Mouse (Mus musculus) testis, adult 2 months (tissue): ENCODE data around the gene Extl1. TPM values are rescaled to one million over a fixed set of nuclear protein-coding genes. Genes with fewer than 3 reads are reported as not detected.

Experiments
- H3K27ac ChIP-seq: fragments of 200-500 bp; 2 replicates; pipeline ENCODE4 v1.5.1; 2012; ENCODE audit warnings: low read depth, low read length; ENCODE audit not compliant: control insufficient read depth, insufficient read depth
- H3K27me3 ChIP-seq: fragments of 200-500 bp; 2 replicates; pipeline ENCODE4 v1.6.1; 2012; ENCODE audit warnings: mild to moderate bottlenecking, low read length, moderate library complexity; ENCODE audit not compliant: control insufficient read depth, insufficient read depth
- H3K36me3 ChIP-seq: fragments of 200-500 bp; 2 replicates; pipeline ENCODE4 v1.6.1; 2012; ENCODE audit warnings: mild to moderate bottlenecking, low read length; ENCODE audit not compliant: control insufficient read depth, insufficient read depth
- H3K4me1 ChIP-seq: fragments of 200-500 bp; 2 replicates; pipeline ENCODE4 v1.6.1; 2012; ENCODE audit warnings: low read length; ENCODE audit not compliant: control insufficient read depth, insufficient read depth
- H3K4me3 ChIP-seq: fragments of 200-500 bp; 2 replicates; pipeline ENCODE4 v1.5.1; 2012; ENCODE audit warnings: low read depth, mild to moderate bottlenecking, low read length, moderate library complexity, mixed read lengths; ENCODE audit not compliant: control insufficient read depth
- CTCF ChIP-seq: fragments of 200-500 bp; IDR thresholded peaks from 2 replicates; pipeline ENCODE4 v1.5.1; 2012; ENCODE audit warnings: low read depth, mild to moderate bottlenecking, inconsistent platforms, low read length, moderate library complexity; ENCODE audit not compliant: control insufficient read depth, insufficient read depth, insufficient replicate concordance
- POLR2A ChIP-seq: fragments of 200-500 bp; IDR thresholded peaks from 2 replicates; pipeline ENCODE4 v1.6.1; 2012; ENCODE audit warnings: low read depth, mild to moderate bottlenecking, inconsistent platforms, low read length, moderate library complexity; ENCODE audit not compliant: control insufficient read depth
- polyA plus RNA-seq: library from polyadenylated mRNA; depleted of rRNA; stranded (reverse); fragments of >200 nt; gene quantifications from 2 replicates; pipeline ENCODE4 v1.2.3, GENCODE M21; 2012

Extl1 gene
- polyA plus RNA-seq, 1 experiment, result 0.25 TPM

- Histone ChIP-seq H3K4me1 (peaks cover 14% of the 10 kb centered on the region), H3K4me3 (peak overlapping the region; percentile 32), H3K36me3 (no peaks in the 10 kb centered on the region), H3K27ac (no peak overlapping the region), H3K27me3 (no peaks in the 10 kb centered on the region)
- no peak for TF ChIP-seq CTCF
- no peak for TF ChIP-seq POLR2A
Measured at GRCm38 (mm10) chr4:134357461-134357771, 26.2 kb downstream of the Extl1 start.

GRCm38 (mm10) chr4:134356591-134357460 is 26.8 kb downstream of the Extl1 start:
- Histone ChIP-seq H3K4me3 (peak overlapping the region; percentile 32), H3K4me1 (peaks cover 14% of the 10 kb centered on the region), H3K27ac (peak overlapping the region; percentile 32), H3K36me3 (no peaks in the 10 kb centered on the region), H3K27me3 (no peaks in the 10 kb centered on the region)
- TF ChIP-seq POLR2A, result no peak; the same call in 1 of the 2 replicates
- TF ChIP-seq CTCF, result peak; percentile 97

GRCm38 (mm10) chr4:134355841-134356452 is 27.7 kb downstream of the Extl1 start:
- peaks cover 14% of the 10 kb centered on the region for H3K4me1 ChIP-seq
- no peak for TF ChIP-seq POLR2A
- TF ChIP-seq CTCF, result no peak
- H3K36me3 ChIP-seq, result no peaks in the 10 kb centered on the region
- no peak overlapping the region for H3K4me3 ChIP-seq
- peak overlapping the region; percentile 23; the same call in 1 of the 2 replicates for H3K27ac ChIP-seq
- H3K27me3 ChIP-seq, result no peaks in the 10 kb centered on the region

GRCm38 (mm10) chr4:134353527-134354409 is 29.9 kb downstream of the Extl1 start:
- Histone ChIP-seq H3K4me3 (no peak overlapping the region), H3K36me3 (no peaks in the 10 kb centered on the region), H3K27me3 (no peaks in the 10 kb centered on the region), H3K4me1 (peaks cover 18% of the 10 kb centered on the region), H3K27ac (no peak overlapping the region)
- no peak for TF ChIP-seq POLR2A
- TF ChIP-seq CTCF, result no peak

- Histone ChIP-seq H3K4me3 (no peak overlapping the region), H3K36me3 (no peaks in the 10 kb centered on the region), H3K27me3 (no peaks in the 10 kb centered on the region), H3K4me1 (peaks cover 18% of the 10 kb centered on the region), H3K27ac (no peak overlapping the region)
- TF ChIP-seq POLR2A (no peak), CTCF (no peak)
Measured at GRCm38 (mm10) chr4:134352929-134353328, 30.7 kb downstream of the Extl1 start.

GRCm38 (mm10) chr4:134352261-134352707 is 31.4 kb downstream of the Extl1 start:
- H3K4me1 ChIP-seq, result peaks cover 14% of the 10 kb centered on the region
- H3K36me3 ChIP-seq, result no peaks in the 10 kb centered on the region
- TF ChIP-seq CTCF, result no peak
- TF ChIP-seq POLR2A, result no peak
- peak overlapping the region; percentile 30; the same call in 1 of the 2 replicates for H3K27ac ChIP-seq
- no peak overlapping the region for H3K4me3 ChIP-seq
- H3K27me3 ChIP-seq, result no peaks in the 10 kb centered on the region
